Mouse (Mus musculus): ENCODE measurements around the gene Rasl2-9. TPM values are rescaled to one million over a fixed set of nuclear protein-coding genes. Genes with fewer than 3 reads are reported as not detected.

Gene Rasl2-9
- polyA plus RNA-seq (2015; fragmentation: Illumina TruSeq; extraction: RNeasy Lipid Tissue Mini Kit (QIAGEN cat#74804); ENCODE audit: insufficient read depth, low read depth, low replicate concordance) = not detected

DNA sequence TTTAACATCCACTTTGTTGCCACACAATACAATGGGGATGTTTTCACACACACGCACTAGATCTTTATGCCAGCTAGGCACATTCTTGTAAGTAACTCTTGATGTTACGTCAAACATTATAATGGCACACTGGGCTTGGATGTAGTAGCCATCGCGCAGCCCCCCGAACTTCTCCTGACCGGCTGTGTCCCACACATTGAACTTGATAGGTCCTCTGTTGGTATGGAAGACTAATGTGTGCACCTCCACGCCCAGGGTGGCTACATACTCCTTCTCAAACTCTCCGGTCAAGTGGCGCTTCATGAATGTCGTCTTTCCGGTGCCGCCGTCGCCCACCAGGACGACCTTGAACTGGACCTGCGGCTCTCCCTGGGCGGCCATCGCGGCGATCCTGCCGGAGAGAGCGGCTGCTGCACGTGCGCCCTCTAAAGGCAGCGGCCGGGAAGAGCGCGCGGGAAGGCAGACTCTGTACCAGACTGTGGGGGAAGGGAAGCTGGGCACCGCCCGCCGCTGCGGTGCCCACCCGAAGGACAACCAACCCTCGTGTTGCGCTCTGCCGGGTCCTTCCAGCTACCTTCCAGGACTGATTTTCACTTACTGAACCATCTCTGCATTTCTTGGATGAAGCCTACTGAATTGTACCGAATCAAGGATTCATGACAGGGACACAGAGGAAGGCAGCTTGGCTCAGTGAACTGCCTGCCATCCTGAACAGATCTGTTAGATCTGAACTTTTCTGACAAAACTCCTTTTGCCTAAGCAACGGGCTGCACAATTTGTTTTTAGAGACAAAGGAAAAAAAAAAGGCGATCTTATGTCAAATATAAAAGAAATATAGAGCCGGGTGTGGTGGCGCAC, at the start of gene Rasl2-9:
Rasl2-9 (minus strand) TSS at position 402 of the 858 bp plus-strand sequence.

DNA sequence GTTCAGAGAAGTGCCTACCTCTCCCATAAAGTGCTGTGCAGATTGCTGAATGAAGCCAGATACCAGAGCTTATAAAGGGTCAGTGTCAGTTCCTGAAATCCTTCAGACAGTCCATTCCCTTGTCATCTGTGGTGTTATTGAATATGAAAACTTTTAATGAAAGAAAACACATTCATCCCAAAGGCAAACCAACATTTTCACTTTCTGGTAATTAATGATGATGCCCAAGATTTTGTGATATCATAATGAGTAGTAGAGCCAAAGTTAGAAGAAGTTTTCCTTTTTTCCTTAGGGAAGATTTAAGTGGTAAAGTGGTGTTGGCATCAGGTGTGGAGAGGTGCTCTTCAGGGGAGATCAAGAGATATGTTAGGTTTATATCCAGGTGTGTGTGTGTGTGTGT, 23.8 kb upstream of the Rasl2-9 start, which contains the start of gene Vmn1r55:
Vmn1r55 (minus strand) TSS at position 101 of the 400 bp plus-strand sequence.

DNA sequence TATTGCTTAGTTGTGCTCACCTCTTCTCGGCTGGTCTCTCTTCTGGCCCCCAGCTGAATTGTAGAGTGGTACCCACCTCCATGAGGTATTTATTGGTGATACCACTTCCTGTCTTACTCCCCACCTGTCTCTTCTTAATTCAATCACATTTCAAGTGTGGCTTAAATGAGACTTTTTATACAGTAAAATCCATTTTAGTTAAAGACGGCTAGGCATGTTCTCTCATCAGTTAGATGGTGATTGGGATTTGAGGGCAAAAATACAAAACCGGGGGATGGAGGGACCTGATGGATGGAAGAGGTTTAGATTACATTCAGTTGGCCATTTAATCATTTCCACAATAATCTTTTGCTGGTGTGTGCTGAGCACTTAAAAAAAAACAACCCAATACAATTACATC, 8.9 kb downstream of the Rasl2-9 start, which contains the start of gene Rfpl4:
Rfpl4 (minus strand) TSS at position 101 of the 400 bp plus-strand sequence.

DNA sequence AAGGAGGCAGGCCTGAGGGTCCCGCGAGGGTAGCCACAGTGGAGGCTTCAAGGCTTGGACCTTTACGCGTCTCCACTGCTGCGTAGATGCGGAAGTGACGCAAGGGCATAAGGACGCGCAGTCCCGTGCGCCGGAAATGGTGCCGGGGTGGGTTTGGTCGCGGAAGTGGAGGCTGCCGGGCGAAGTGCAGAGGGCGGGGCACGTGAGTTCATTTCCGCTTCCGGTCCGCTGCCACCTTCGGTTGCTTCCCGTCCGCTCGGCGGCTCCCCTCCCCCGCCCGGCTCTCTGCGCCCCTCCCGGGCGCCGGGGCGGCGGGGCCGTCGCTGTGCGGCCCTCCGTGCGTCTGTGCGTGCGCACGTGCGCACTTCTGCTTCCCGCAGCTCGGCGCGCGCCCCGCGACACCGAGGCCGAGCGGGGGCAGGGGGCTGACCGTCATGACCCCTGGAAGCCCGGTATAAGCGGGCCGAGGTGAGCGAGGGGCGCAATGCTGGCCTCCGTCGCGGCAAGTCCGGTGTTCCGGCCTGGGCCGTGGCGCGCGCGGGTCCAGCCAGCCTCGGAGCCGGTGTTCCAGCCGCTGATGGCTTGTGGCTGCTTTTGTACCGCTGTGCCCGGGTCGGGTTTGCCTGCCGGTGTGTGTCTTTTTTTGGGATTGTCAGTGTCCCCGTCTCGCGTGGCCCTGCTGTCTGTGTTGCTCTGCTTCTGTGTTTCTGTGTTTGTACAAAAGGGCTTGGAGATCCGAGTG, 45.6 kb downstream of the Rasl2-9 start, which contains the start of gene Epn1:
Epn1 (plus strand) TSS at position 226 of the 742 bp plus-strand sequence.

Other genes starting within 250 kb of the Rasl2-9 start
- 9.6 TPM for gene Isoc2a, start 248.8 kb downstream of the Rasl2-9 start, polyA plus RNA-seq (2015; fragmentation: Illumina TruSeq; extraction: RNeasy Lipid Tissue Mini Kit (QIAGEN cat#74804); ENCODE audit: insufficient read depth, low read depth, low replicate concordance)
- gene Gm36210, start 219.4 kb downstream of the Rasl2-9 start, polyA plus RNA-seq (2015; fragmentation: Illumina TruSeq; extraction: RNeasy Lipid Tissue Mini Kit (QIAGEN cat#74804); ENCODE audit: insufficient read depth, low read depth, low replicate concordance) = not detected
- gene Zfp628, start 210.7 kb downstream of the Rasl2-9 start, polyA plus RNA-seq (2015; fragmentation: Illumina TruSeq; extraction: RNeasy Lipid Tissue Mini Kit (QIAGEN cat#74804); ENCODE audit: insufficient read depth, low read depth, low replicate concordance) = 1.4 TPM
- 4.6 TPM for gene Nat14, start 203.9 kb downstream of the Rasl2-9 start, polyA plus RNA-seq (2015; fragmentation: Illumina TruSeq; extraction: RNeasy Lipid Tissue Mini Kit (QIAGEN cat#74804); ENCODE audit: insufficient read depth, low read depth, low replicate concordance)
- 1.2 TPM for gene Ssc5d, start 200.2 kb downstream of the Rasl2-9 start, polyA plus RNA-seq (2015; fragmentation: Illumina TruSeq; extraction: RNeasy Lipid Tissue Mini Kit (QIAGEN cat#74804); ENCODE audit: insufficient read depth, low read depth, low replicate concordance)
- not detected for gene Sbk2, start 161.5 kb downstream of the Rasl2-9 start, polyA plus RNA-seq (2015; fragmentation: Illumina TruSeq; extraction: RNeasy Lipid Tissue Mini Kit (QIAGEN cat#74804); ENCODE audit: insufficient read depth, low read depth, low replicate concordance)
- not detected for gene Sbk3, start 154.8 kb downstream of the Rasl2-9 start, polyA plus RNA-seq (2015; fragmentation: Illumina TruSeq; extraction: RNeasy Lipid Tissue Mini Kit (QIAGEN cat#74804); ENCODE audit: insufficient read depth, low read depth, low replicate concordance)
- gene Zfp579, start 129.8 kb downstream of the Rasl2-9 start, polyA plus RNA-seq (2015; fragmentation: Illumina TruSeq; extraction: RNeasy Lipid Tissue Mini Kit (QIAGEN cat#74804); ENCODE audit: insufficient read depth, low read depth, low replicate concordance) = 41.7 TPM
- 7.4 TPM for gene Zfp524, start 111.5 kb downstream of the Rasl2-9 start, polyA plus RNA-seq (2015; fragmentation: Illumina TruSeq; extraction: RNeasy Lipid Tissue Mini Kit (QIAGEN cat#74804); ENCODE audit: insufficient read depth, low read depth, low replicate concordance)
- 6.8 TPM for gene Fiz1, start 111.3 kb downstream of the Rasl2-9 start, polyA plus RNA-seq (2015; fragmentation: Illumina TruSeq; extraction: RNeasy Lipid Tissue Mini Kit (QIAGEN cat#74804); ENCODE audit: insufficient read depth, low read depth, low replicate concordance)
- not detected for gene Gm44973, start 110.5 kb downstream of the Rasl2-9 start, polyA plus RNA-seq (2015; fragmentation: Illumina TruSeq; extraction: RNeasy Lipid Tissue Mini Kit (QIAGEN cat#74804); ENCODE audit: insufficient read depth, low read depth, low replicate concordance)
- gene Zfp865, start 105.6 kb downstream of the Rasl2-9 start, polyA plus RNA-seq (2015; fragmentation: Illumina TruSeq; extraction: RNeasy Lipid Tissue Mini Kit (QIAGEN cat#74804); ENCODE audit: insufficient read depth, low read depth, low replicate concordance) = 5.3 TPM
- not detected for gene Ccdc106, start 105.4 kb downstream of the Rasl2-9 start, polyA plus RNA-seq (2015; fragmentation: Illumina TruSeq; extraction: RNeasy Lipid Tissue Mini Kit (QIAGEN cat#74804); ENCODE audit: insufficient read depth, low read depth, low replicate concordance)
- not detected for gene 4632433K11Rik, start 91.8 kb downstream of the Rasl2-9 start, polyA plus RNA-seq (2015; fragmentation: Illumina TruSeq; extraction: RNeasy Lipid Tissue Mini Kit (QIAGEN cat#74804); ENCODE audit: insufficient read depth, low read depth, low replicate concordance)
- gene Zfp784, start 87.5 kb downstream of the Rasl2-9 start, polyA plus RNA-seq (2015; fragmentation: Illumina TruSeq; extraction: RNeasy Lipid Tissue Mini Kit (QIAGEN cat#74804); ENCODE audit: insufficient read depth, low read depth, low replicate concordance) = 0.63 TPM
- gene Zfp580, start 74.4 kb downstream of the Rasl2-9 start, polyA plus RNA-seq (2015; fragmentation: Illumina TruSeq; extraction: RNeasy Lipid Tissue Mini Kit (QIAGEN cat#74804); ENCODE audit: insufficient read depth, low read depth, low replicate concordance) = 2.1 TPM
- 46.4 TPM for gene U2af2, start 63.8 kb downstream of the Rasl2-9 start, polyA plus RNA-seq (2015; fragmentation: Illumina TruSeq; extraction: RNeasy Lipid Tissue Mini Kit (QIAGEN cat#74804); ENCODE audit: insufficient read depth, low read depth, low replicate concordance)
- gene Epn1, start 45.7 kb downstream of the Rasl2-9 start, polyA plus RNA-seq (2015; fragmentation: Illumina TruSeq; extraction: RNeasy Lipid Tissue Mini Kit (QIAGEN cat#74804); ENCODE audit: insufficient read depth, low read depth, low replicate concordance) = 53.1 TPM
- not detected for gene Rfpl4, start 9.0 kb downstream of the Rasl2-9 start, polyA plus RNA-seq (2015; fragmentation: Illumina TruSeq; extraction: RNeasy Lipid Tissue Mini Kit (QIAGEN cat#74804); ENCODE audit: insufficient read depth, low read depth, low replicate concordance)
- not detected for gene Vmn1r55, start 23.7 kb upstream of the Rasl2-9 start, polyA plus RNA-seq (2015; fragmentation: Illumina TruSeq; extraction: RNeasy Lipid Tissue Mini Kit (QIAGEN cat#74804); ENCODE audit: insufficient read depth, low read depth, low replicate concordance)
- gene Vmn1r56, start 70.8 kb upstream of the Rasl2-9 start, polyA plus RNA-seq (2015; fragmentation: Illumina TruSeq; extraction: RNeasy Lipid Tissue Mini Kit (QIAGEN cat#74804); ENCODE audit: insufficient read depth, low read depth, low replicate concordance) = not detected
- gene Vmn1r57, start 92.5 kb upstream of the Rasl2-9 start, polyA plus RNA-seq (2015; fragmentation: Illumina TruSeq; extraction: RNeasy Lipid Tissue Mini Kit (QIAGEN cat#74804); ENCODE audit: insufficient read depth, low read depth, low replicate concordance) = not detected
- not detected for gene Gm5065, start 224.6 kb upstream of the Rasl2-9 start, polyA plus RNA-seq (2015; fragmentation: Illumina TruSeq; extraction: RNeasy Lipid Tissue Mini Kit (QIAGEN cat#74804); ENCODE audit: insufficient read depth, low read depth, low replicate concordance)
- gene Nlrp2, start 225.1 kb upstream of the Rasl2-9 start, polyA plus RNA-seq (2015; fragmentation: Illumina TruSeq; extraction: RNeasy Lipid Tissue Mini Kit (QIAGEN cat#74804); ENCODE audit: insufficient read depth, low read depth, low replicate concordance) = not detected

Data from pancreas, adult 10 weeks (tissue).